Mouse (Mus musculus) liver, embryonic 11.5 days (tissue): ENCODE measurements around the gene Myom1. TPM values are rescaled to one million over a fixed set of nuclear protein-coding genes. Genes with fewer than 3 reads are reported as not detected.

Source experiments
- ATAC-seq: fragments of 200-750 bp; cut with Nextera tagmentation; replicated peaks from 2 replicates; pipeline ENCODE4 v1.8.0; 2017; ENCODE audit warnings: moderate number of reproducible peaks, mild to moderate bottlenecking, moderate TSS enrichment, moderate library complexity; ENCODE audit not compliant: low FRiP score
- DNase-seq: peaks from one replicate; pipeline ENCODE4 v3.0.0-alpha.2; 2017; ENCODE audit warnings: low spot score
- H3K27ac ChIP-seq: fragments of 300-500 bp; sonication (generic); 2 replicates; pipeline ENCODE4 v1.5.1; 2014; ENCODE audit warnings: mild to moderate bottlenecking, low read depth, low read length, control low read depth
- H3K27me3 ChIP-seq: fragments of 300-500 bp; sonication (generic); replicated peaks from 2 replicates; pipeline ENCODE4 v1.6.1; 2014; ENCODE audit warnings: low read length, mixed read lengths; ENCODE audit not compliant: control insufficient read depth, insufficient read depth
- H3K36me3 ChIP-seq: fragments of 300-500 bp; sonication (generic); 2 replicates; pipeline ENCODE4 v1.6.1; 2014; ENCODE audit warnings: mild to moderate bottlenecking, low read length, moderate library complexity, mixed read lengths; ENCODE audit not compliant: control insufficient read depth, insufficient read depth
- H3K4me1 ChIP-seq: fragments of 300-500 bp; sonication (generic); replicated peaks from 2 replicates; pipeline ENCODE4 v1.6.1; 2014; ENCODE audit warnings: low read length, mixed read lengths; ENCODE audit not compliant: control insufficient read depth, insufficient read depth
- H3K4me2 ChIP-seq: fragments of 300-500 bp; sonication (generic); 2 replicates; pipeline ENCODE4 v1.6.1; 2014; ENCODE audit warnings: mild to moderate bottlenecking, control low read depth, moderate library complexity
- H3K4me3 ChIP-seq: fragments of 300-500 bp; sonication (generic); 2 replicates; pipeline ENCODE4 v1.5.1; 2014; ENCODE audit warnings: low read depth, low read length, control low read depth
- H3K9ac ChIP-seq: fragments of 300-500 bp; sonication (generic); 2 replicates; pipeline ENCODE4 v1.6.1; 2014; ENCODE audit warnings: low read depth, low read length, control low read depth
- H3K9me3 ChIP-seq: fragments of 300-500 bp; sonication (generic); 2 replicates; pipeline ENCODE4 v1.6.1; 2016; ENCODE audit warnings: low read length, inconsistent platforms, mixed read lengths; ENCODE audit not compliant: control insufficient read depth
- WGBS: fragments of 180-500 bp; shearing (Covaris S2); extraction: QIAGEN DNeasy Blood & Tissue Kit; methylation state at CpG from one replicate; pipeline ENCODE4 v1.1.7; 2014; 5-methylcytosine and 5-hydroxymethylcytosine counted together
- polyA plus RNA-seq: library from polyadenylated mRNA; unstranded; fragments of >200 nt; fragmentation: Nextera tagmentation; extraction: Ambion mirVana; gene quantifications from 2 replicates; pipeline ENCODE4 v1.2.1, GENCODE M21; 2014

The Myom1 gene
- polyA plus RNA-seq, 1 experiment from 2014 or later, result 7.3 TPM

- Histone ChIP-seq H3K4me1 (peaks cover 32% of the 10 kb centered on the region), H3K4me3 (no peak overlapping the region), H3K36me3 (no peaks in the 10 kb centered on the region), H3K9me3 (no peaks in the 10 kb centered on the region), H3K27me3 (no peaks in the 10 kb centered on the region), H3K4me2 (no peak overlapping the region), H3K9ac (no peak overlapping the region), H3K27ac (no peak overlapping the region; the same call in 1 of the 2 replicates)
- WGBS, result 60% methylated on average over 5 of the region's 5 CpGs
- no peak for ATAC-seq
- DNase-seq, result no peak
These were observed 165.9 kb downstream of the Myom1 start for GRCm38 (mm10) chr17:71168205-71168815.

DNA sequence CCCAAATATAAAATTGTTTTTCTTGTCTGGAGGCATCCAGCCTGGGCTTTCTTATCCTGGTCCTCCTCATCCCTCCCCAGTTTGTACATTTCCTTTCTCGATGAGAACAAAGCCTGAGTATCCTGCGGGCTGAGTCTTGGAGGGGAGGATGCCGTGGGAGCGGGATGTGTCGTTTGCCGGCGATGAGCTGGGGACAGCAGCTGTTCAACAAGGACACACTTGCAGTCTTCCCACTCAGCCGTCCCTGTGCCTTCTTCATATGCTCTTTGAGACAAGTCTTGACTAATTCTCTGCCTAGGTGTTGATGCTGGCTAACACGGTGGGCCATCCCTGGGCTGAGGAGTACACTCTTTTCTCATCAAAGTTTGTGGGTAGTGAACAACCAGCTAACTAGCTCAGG lies 166.4 kb downstream of the Myom1 start:
- Histone ChIP-seq H3K9me3 (no peaks in the 10 kb centered on the region), H3K27me3 (no peaks in the 10 kb centered on the region), H3K4me3 (no peak overlapping the region), H3K27ac (no peak overlapping the region), H3K9ac (no peak overlapping the region), H3K4me2 (no peak overlapping the region), H3K4me1 (peaks cover 32% of the 10 kb centered on the region), H3K36me3 (no peaks in the 10 kb centered on the region)
- no peak for ATAC-seq
- WGBS, result 72% methylated on average over 9 of the region's 9 CpGs
- no peak for DNase-seq

DNA sequence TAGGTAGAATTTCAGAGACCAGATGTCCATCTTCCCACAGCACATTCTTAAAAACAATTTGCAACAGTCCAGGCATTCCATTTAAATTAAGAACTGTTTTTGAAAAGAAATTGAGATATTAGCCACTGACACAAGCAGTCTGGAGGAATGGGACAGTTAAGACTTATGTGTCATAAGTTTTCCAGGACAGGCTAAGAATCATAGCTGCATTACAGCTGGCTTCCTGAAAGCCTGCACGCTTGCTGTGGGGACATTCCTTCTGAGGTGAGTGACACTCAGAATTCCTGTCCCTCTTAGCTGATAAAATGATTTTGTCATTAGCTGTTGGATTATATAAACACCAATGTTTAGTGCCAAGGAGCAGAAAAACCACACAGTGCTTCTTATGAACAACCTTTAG lies 167.2 kb downstream of the Myom1 start:
- no peaks in the 10 kb centered on the region for H3K36me3 ChIP-seq
- WGBS, result 90% methylated on average over 1 of the region's 1 CpGs
- DNase-seq (no peak), ATAC-seq (no peak)
- H3K9me3 ChIP-seq, result no peaks in the 10 kb centered on the region
- no peaks in the 10 kb centered on the region for H3K27me3 ChIP-seq
- H3K4me1 ChIP-seq, result peaks cover 32% of the 10 kb centered on the region
- H3K27ac ChIP-seq, result no peak overlapping the region
- H3K9ac ChIP-seq, result no peak overlapping the region
- no peak overlapping the region for H3K4me2 ChIP-seq
- no peak overlapping the region for H3K4me3 ChIP-seq

GRCm38 (mm10) chr17:71171161-71171560 lies 168.7 kb downstream of the Myom1 start:
- peaks cover 32% of the 10 kb centered on the region for H3K4me1 ChIP-seq
- 55% methylated on average over 4 of the region's 4 CpGs for WGBS
- peak overlapping the region; percentile 45; the same call in 1 of the 2 replicates for H3K27ac ChIP-seq
- no peaks in the 10 kb centered on the region for H3K36me3 ChIP-seq
- no peaks in the 10 kb centered on the region for H3K9me3 ChIP-seq
- no peaks in the 10 kb centered on the region for H3K27me3 ChIP-seq
- no peak overlapping the region for H3K4me2 ChIP-seq
- H3K4me3 ChIP-seq, result no peak overlapping the region
- no peak overlapping the region for H3K9ac ChIP-seq
- no peak for DNase-seq
- ATAC-seq, result peak; percentile 78

Other genes starting within 250 kb of the Myom1 start
- gene Tgif1, start 149.1 kb upstream of the Myom1 start, polyA plus RNA-seq, result 26.6 and 30.8 TPM in 2 replicates
- gene Myl12a, start 245 bp downstream of the Myom1 start, polyA plus RNA-seq, result 428 and 442 TPM in 2 replicates
- gene Lpin2, start 179.9 kb downstream of the Myom1 start, polyA plus RNA-seq, result 37.7 and 37.9 TPM in 2 replicates